Mouse (Mus musculus): ENCODE measurements around the gene Snap47. TPM values are rescaled to one million over a fixed set of nuclear protein-coding genes. Genes with fewer than 3 reads are reported as not detected.

Gene Snap47
- polyA plus RNA-seq, 1 experiment from 2014 or later, result 428 TPM

GRCm38 (mm10) chr11:59460459-59460858 is 9.5 kb upstream of the Snap47 start:
- no peaks in the 10 kb centered on the region for H3K27me3 ChIP-seq (replicated peaks; ENCODE audit: control insufficient read depth, insufficient read depth, low read length)
- DNase-seq (ENCODE audit: low spot score) (no peak), ATAC-seq (no peak)
- H3K4me1 ChIP-seq (ENCODE audit: control insufficient read depth, insufficient read depth, low read length), result no peaks in the 10 kb centered on the region
- no peak overlapping the region for H3K9ac ChIP-seq (ENCODE audit: low read length)
- no peak overlapping the region for H3K4me2 ChIP-seq (ENCODE audit: low read length)
- H3K27ac ChIP-seq (ENCODE audit: low read depth, low read length), result no peak overlapping the region
- H3K36me3 ChIP-seq (ENCODE audit: control insufficient read depth, insufficient read depth, low read length), result peaks cover 64% of the 10 kb centered on the region
- H3K4me3 ChIP-seq (ENCODE audit: low read depth, low read length), result no peak overlapping the region
- H3K9me3 ChIP-seq (replicated peaks; ENCODE audit: control insufficient read depth, low read length), result peaks cover 16% of the 10 kb centered on the region
- 96% methylated on average over 2 of the region's 2 CpGs for WGBS

GRCm38 (mm10) chr11:59458973-59459372 is 8.0 kb upstream of the Snap47 start:
- no peak overlapping the region for H3K27ac ChIP-seq (ENCODE audit: low read depth, low read length)
- H3K4me1 ChIP-seq (ENCODE audit: control insufficient read depth, insufficient read depth, low read length), result no peaks in the 10 kb centered on the region
- H3K4me3 ChIP-seq (ENCODE audit: low read depth, low read length), result no peak overlapping the region
- H3K27me3 ChIP-seq (replicated peaks; ENCODE audit: control insufficient read depth, insufficient read depth, low read length), result no peaks in the 10 kb centered on the region
- DNase-seq (ENCODE audit: low spot score) (no peak), ATAC-seq (no peak)
- H3K4me2 ChIP-seq (ENCODE audit: low read length), result no peak overlapping the region
- peaks cover 11% of the 10 kb centered on the region for H3K9me3 ChIP-seq (replicated peaks; ENCODE audit: control insufficient read depth, low read length)
- peaks cover 70% of the 10 kb centered on the region for H3K36me3 ChIP-seq (ENCODE audit: control insufficient read depth, insufficient read depth, low read length)
- H3K9ac ChIP-seq (ENCODE audit: low read length), result no peak overlapping the region
- WGBS, result 65% methylated on average over 5 of the region's 5 CpGs

- H3K4me1 ChIP-seq (ENCODE audit: control insufficient read depth, insufficient read depth, low read length), result no peaks in the 10 kb centered on the region
- ATAC-seq (no peak), DNase-seq (ENCODE audit: low spot score) (no peak)
- peaks cover 62% of the 10 kb centered on the region for H3K36me3 ChIP-seq (ENCODE audit: control insufficient read depth, insufficient read depth, low read length)
- H3K27me3 ChIP-seq (replicated peaks; ENCODE audit: control insufficient read depth, insufficient read depth, low read length), result no peaks in the 10 kb centered on the region
- no peak overlapping the region for H3K4me2 ChIP-seq (ENCODE audit: low read length)
- H3K9me3 ChIP-seq (replicated peaks; ENCODE audit: control insufficient read depth, low read length), result no peaks in the 10 kb centered on the region
- no peak overlapping the region for H3K27ac ChIP-seq (ENCODE audit: low read depth, low read length)
- no peak overlapping the region for H3K9ac ChIP-seq (ENCODE audit: low read length)
- no peak overlapping the region for H3K4me3 ChIP-seq (ENCODE audit: low read depth, low read length)
- 87% methylated on average over 2 of the region's 2 CpGs for WGBS
These were observed 5.9 kb upstream of the Snap47 start for GRCm38 (mm10) chr11:59456891-59457290.

GRCm38 (mm10) chr11:59456346-59456745 is 5.4 kb upstream of the Snap47 start:
- ATAC-seq, result no peak
- Histone ChIP-seq H3K9ac (ENCODE audit: low read length) (no peak overlapping the region), H3K9me3 (replicated peaks; ENCODE audit: control insufficient read depth, low read length) (no peaks in the 10 kb centered on the region), H3K36me3 (ENCODE audit: control insufficient read depth, insufficient read depth, low read length) (peaks cover 61% of the 10 kb centered on the region), H3K27ac (ENCODE audit: low read depth, low read length) (no peak overlapping the region), H3K4me1 (ENCODE audit: control insufficient read depth, insufficient read depth, low read length) (no peaks in the 10 kb centered on the region), H3K4me2 (ENCODE audit: low read length) (no peak overlapping the region), H3K4me3 (ENCODE audit: low read depth, low read length) (no peak overlapping the region), H3K27me3 (replicated peaks; ENCODE audit: control insufficient read depth, insufficient read depth, low read length) (no peaks in the 10 kb centered on the region)
- WGBS, result 93% methylated on average over 2 of the region's 2 CpGs
- no peak for DNase-seq (ENCODE audit: low spot score)

GRCm38 (mm10) chr11:59450230-59450771 is 685 bp downstream of the Snap47 start:
- H3K4me1 ChIP-seq (ENCODE audit: control insufficient read depth, insufficient read depth, low read length), result peaks cover 15% of the 10 kb centered on the region
- no peaks in the 10 kb centered on the region for H3K9me3 ChIP-seq (replicated peaks; ENCODE audit: control insufficient read depth, low read length)
- peak overlapping the region; percentile 82 for H3K4me3 ChIP-seq (ENCODE audit: low read depth, low read length)
- H3K9ac ChIP-seq (ENCODE audit: low read length), result peak overlapping the region; percentile 80
- ATAC-seq (peak; percentile 65), DNase-seq (ENCODE audit: low spot score) (peak; percentile 6)
- peak overlapping the region; percentile 93 for H3K4me2 ChIP-seq (ENCODE audit: low read length)
- peak overlapping the region; percentile 75 for H3K27ac ChIP-seq (ENCODE audit: low read depth, low read length)
- no peaks in the 10 kb centered on the region for H3K27me3 ChIP-seq (replicated peaks; ENCODE audit: control insufficient read depth, insufficient read depth, low read length)
- H3K36me3 ChIP-seq (ENCODE audit: control insufficient read depth, insufficient read depth, low read length), result peaks cover 24% of the 10 kb centered on the region
- under 1% methylated on average over 38 of the region's 38 CpGs for WGBS

GRCm38 (mm10) chr11:59449741-59450229 is 1.2 kb downstream of the Snap47 start, which contains the start of gene Jmjd4:
Jmjd4 (plus strand) TSS chr11:59450045.
- peaks cover 15% of the 10 kb centered on the region for H3K4me1 ChIP-seq (ENCODE audit: control insufficient read depth, insufficient read depth, low read length)
- WGBS, result 0% methylated on average over 31 of the region's 40 CpGs
- peak within 1 kb of the TSS; percentile 82 for H3K4me3 ChIP-seq (ENCODE audit: low read depth, low read length)
- H3K36me3 ChIP-seq (ENCODE audit: control insufficient read depth, insufficient read depth, low read length), result peaks cover 20% of the 10 kb centered on the region
- peak within 1 kb of the TSS; percentile 75 for H3K27ac ChIP-seq (ENCODE audit: low read depth, low read length)
- ATAC-seq (peak; percentile 97), DNase-seq (ENCODE audit: low spot score) (peak; percentile 93)
- H3K27me3 ChIP-seq (replicated peaks; ENCODE audit: control insufficient read depth, insufficient read depth, low read length), result no peaks in the 10 kb centered on the region
- H3K9ac ChIP-seq (ENCODE audit: low read length), result peak within 1 kb of the TSS; percentile 80
- no peaks in the 10 kb centered on the region for H3K9me3 ChIP-seq (replicated peaks; ENCODE audit: control insufficient read depth, low read length)
- peak within 1 kb of the TSS; percentile 93 for H3K4me2 ChIP-seq (ENCODE audit: low read length)

- Histone ChIP-seq H3K4me3 (ENCODE audit: low read depth, low read length) (no peak overlapping the region), H3K4me2 (ENCODE audit: low read length) (no peak overlapping the region), H3K9me3 (replicated peaks; ENCODE audit: control insufficient read depth, low read length) (no peaks in the 10 kb centered on the region), H3K36me3 (ENCODE audit: control insufficient read depth, insufficient read depth, low read length) (peaks cover 5% of the 10 kb centered on the region), H3K4me1 (ENCODE audit: control insufficient read depth, insufficient read depth, low read length) (no peaks in the 10 kb centered on the region), H3K27ac (ENCODE audit: low read depth, low read length) (no peak overlapping the region), H3K9ac (ENCODE audit: low read length) (no peak overlapping the region), H3K27me3 (replicated peaks; ENCODE audit: control insufficient read depth, insufficient read depth, low read length) (no peaks in the 10 kb centered on the region)
- ATAC-seq, result no peak
- no peak for DNase-seq (ENCODE audit: low spot score)
These were observed 7.9 kb downstream of the Snap47 start for GRCm38 (mm10) chr11:59443102-59443501.

- Histone ChIP-seq H3K9me3 (replicated peaks; ENCODE audit: control insufficient read depth, low read length) (no peaks in the 10 kb centered on the region), H3K9ac (ENCODE audit: low read length) (no peak overlapping the region), H3K4me2 (ENCODE audit: low read length) (no peak overlapping the region), H3K27me3 (replicated peaks; ENCODE audit: control insufficient read depth, insufficient read depth, low read length) (no peaks in the 10 kb centered on the region), H3K4me1 (ENCODE audit: control insufficient read depth, insufficient read depth, low read length) (no peaks in the 10 kb centered on the region), H3K27ac (ENCODE audit: low read depth, low read length) (no peak overlapping the region), H3K4me3 (ENCODE audit: low read depth, low read length) (no peak overlapping the region), H3K36me3 (ENCODE audit: control insufficient read depth, insufficient read depth, low read length) (peaks cover 36% of the 10 kb centered on the region)
- DNase-seq (ENCODE audit: low spot score) (no peak), ATAC-seq (no peak)
- 97% methylated on average over 12 of the region's 12 CpGs for WGBS
These were observed 13.0 kb downstream of the Snap47 start for GRCm38 (mm10) chr11:59437954-59438353.

GRCm38 (mm10) chr11:59432261-59432660 is 18.7 kb downstream of the Snap47 start:
- Histone ChIP-seq H3K4me2 (ENCODE audit: low read length) (no peak overlapping the region), H3K4me1 (ENCODE audit: control insufficient read depth, insufficient read depth, low read length) (no peaks in the 10 kb centered on the region), H3K9me3 (replicated peaks; ENCODE audit: control insufficient read depth, low read length) (no peaks in the 10 kb centered on the region), H3K27me3 (replicated peaks; ENCODE audit: control insufficient read depth, insufficient read depth, low read length) (no peaks in the 10 kb centered on the region), H3K9ac (ENCODE audit: low read length) (no peak overlapping the region), H3K4me3 (ENCODE audit: low read depth, low read length) (no peak overlapping the region), H3K27ac (ENCODE audit: low read depth, low read length) (no peak overlapping the region), H3K36me3 (ENCODE audit: control insufficient read depth, insufficient read depth, low read length) (peaks cover 56% of the 10 kb centered on the region)
- ATAC-seq (no peak), DNase-seq (ENCODE audit: low spot score) (no peak)
- WGBS, result 75% methylated on average over 3 of the region's 3 CpGs

Measured in forebrain, embryonic 14.5 days (tissue).